Mouse (Mus musculus) monocyte, adult 5-6 weeks (primary cell): ENCODE data around the gene Dmgdh. TPM values are rescaled to one million over a fixed set of nuclear protein-coding genes. Genes with fewer than 3 reads are reported as not detected.

Experiments used
- ATAC-seq: fragments of 153-309, 156-312 bp; replicated peaks from 2 replicates; pipeline ENCODE4 v1.8.0; 2017; ENCODE audit warnings: mild to moderate bottlenecking; ENCODE audit not compliant: low TSS enrichment, insufficient number of reproducible peaks, severe bottlenecking, poor library complexity, low FRiP score
- total RNA-seq: library from RNA; stranded (forward); fragments of 200-1000, 200-491, 200-594 nt; gene quantifications from 3 replicates; pipeline ENCODE4 v1.2.3, GENCODE M21; 2017

Gene Dmgdh
- total RNA-seq, result not detected in 3 replicates

DNA sequence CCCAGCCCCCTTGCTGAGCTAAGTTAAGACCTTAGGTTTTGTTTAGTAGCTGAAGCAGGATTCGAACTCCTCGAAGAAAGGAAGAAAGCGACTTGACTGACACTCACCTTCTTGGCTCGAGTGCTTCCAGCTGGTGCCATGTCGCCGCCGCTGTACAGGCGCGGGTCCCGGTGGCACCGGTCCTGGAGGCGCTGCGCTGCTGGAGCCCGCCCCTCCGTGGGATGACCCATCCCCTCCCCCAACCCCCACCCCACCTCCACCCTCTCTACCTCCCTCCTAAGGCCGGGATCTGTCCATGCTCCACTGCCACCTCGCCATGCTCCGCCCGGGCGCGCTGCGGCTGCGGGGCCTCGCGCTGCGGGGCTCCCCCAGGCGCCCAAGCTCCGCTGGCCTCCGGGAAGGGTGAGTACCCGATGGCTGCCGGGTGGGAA, at the start of gene Dmgdh, which contains the start of gene Bhmt2:
Gene Dmgdh (plus strand): TSS at position 303 of the 431 bp plus-strand sequence.
Gene Bhmt2 (minus strand): TSS at position 172 of the 431 bp plus-strand sequence.
- no peak for ATAC-seq

DNA sequence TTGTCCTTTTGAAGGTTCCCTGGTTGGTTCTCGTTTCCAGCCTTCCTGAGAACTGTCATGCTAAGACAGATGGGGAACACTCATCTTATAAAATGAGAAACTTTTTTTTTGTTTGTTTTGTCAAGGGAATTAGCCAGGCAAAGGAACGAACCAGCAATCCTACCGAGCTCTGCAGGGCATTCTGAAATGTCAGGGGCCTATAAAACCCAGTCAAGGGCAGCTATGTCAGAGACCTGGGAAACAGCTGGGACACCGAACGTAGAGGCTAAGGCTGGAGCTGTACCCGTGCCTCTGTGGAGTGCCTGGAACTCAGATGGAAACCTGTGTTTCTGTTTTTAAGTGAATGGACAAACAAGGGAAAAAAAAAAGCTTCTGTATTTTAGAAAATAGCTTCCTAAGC, 45.4 kb upstream of the Dmgdh start:
- no peak for ATAC-seq

DNA sequence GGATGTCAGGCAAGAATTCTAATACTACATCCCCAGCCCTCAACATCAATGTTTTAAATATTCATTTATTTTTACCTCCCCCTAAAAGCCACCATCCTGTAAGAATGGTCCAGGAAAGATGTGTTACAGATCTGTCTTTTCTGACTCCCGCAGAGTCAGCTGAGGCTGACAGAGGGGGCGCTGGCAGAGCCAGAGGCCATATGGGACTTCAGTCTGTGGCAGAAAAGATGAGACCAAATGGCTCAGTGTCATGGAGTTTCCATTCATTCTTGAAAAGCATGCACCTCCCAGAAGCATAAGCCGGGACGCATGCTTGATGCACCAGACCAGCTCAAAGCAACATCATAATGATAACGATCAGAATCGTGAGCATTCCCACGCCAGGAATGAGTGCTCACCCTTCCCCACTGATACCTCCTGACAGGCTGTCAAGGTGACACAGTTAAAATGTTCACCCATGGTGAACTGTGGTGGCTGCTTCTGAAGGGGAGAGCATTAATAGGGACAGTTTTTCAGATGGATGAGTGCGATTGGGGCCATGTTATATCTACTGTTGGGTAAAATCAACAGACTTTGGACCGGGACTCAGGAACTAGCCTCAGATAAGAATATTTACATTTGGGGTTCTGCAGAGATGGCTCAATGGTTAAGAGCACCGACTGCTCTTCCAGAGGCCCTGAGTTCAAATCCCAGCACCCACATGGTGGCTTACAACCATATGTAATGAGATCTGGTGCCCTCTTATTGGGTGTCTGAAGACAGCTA, 43.1 kb upstream of the Dmgdh start:
- ATAC-seq, result no peak

DNA sequence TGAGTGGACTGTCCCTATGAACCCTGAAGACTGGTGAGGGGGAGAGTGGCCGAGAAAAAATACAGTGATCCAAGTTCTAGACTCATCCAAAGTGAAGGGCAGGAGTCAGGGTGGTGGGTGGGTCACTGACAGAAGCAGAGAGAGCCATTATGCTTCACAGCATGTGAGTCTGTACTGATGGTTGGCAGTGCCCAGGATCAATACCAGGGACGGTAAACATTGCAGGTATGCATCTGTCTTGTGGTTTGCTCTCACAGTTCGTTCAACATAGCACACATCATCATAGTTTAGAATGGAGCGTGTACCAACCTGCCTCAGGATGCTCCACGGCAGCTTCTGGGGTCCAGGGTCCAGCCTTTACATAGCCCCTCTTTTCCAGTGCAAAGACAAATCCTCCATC, 41.3 kb upstream of the Dmgdh start:
- no peak for ATAC-seq

DNA sequence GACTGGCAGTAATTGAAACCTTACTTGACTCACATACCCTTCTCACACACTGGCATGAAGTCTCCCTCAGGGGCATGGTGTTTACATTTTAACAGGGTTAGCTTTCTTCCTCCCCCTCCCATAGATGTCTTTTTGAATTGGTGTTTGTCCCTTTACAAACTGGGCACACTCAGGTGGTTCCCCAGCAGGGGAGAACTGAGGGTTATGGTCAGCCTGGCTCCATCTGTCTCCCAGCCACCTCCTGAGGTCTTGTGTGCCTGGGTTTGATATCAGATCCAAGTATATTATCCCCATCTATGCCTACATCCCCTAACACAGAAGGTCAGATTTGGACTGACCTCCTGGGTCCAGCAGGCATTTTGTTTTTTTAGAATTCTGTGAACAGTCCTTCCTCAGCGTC, 37.7 kb upstream of the Dmgdh start:
- ATAC-seq, result no peak

DNA sequence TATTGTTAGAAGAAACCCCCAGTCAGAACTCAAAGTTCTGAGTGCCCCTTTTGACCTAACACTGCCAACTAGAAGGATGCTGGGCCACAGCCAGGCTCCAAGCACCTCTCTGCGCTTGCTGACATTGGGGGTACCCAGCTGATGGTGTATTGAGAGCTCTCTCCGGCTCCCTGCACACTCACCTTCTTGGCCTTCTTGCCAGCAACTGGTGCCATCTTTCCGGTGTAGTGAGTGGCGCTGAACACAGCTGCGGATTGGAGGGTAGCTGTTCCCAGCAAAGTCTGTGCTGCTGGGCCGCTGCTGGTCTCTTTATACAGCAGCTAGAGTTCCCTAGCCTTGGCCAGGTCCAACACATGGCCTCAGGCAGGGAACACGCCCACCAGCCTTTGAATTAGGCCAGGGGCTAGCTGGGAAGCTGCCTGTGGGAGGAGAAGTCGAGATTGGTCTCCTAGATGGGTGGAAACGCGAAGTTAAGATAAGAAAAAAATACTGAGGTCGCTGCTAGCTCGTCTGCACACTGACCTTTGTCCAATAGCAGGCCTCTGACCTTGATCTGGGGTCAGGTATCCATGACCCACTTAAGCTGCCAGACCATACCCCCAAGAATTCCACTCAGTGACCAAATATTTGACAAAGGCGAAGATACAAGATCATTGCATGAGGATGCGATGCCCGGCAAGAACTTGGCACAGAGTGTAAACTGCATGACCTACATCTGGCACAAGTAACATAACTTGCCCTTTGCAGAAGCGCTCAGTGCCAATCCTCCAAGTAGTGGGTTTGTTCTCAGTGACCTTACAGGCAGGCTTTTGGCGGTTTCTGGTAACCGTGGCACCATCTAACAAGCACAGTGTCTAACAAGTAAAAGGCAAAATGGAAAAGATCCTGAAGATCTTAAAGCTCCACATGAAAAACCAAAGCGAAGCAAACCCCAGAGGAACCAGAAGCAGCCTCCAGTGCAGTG, 36.7 kb upstream of the Dmgdh start, which contains the start of gene Bhmt:
Gene Bhmt (minus strand): TSS at position 680 of the 964 bp plus-strand sequence.
- no peak; the same call in 1 of the 2 replicates for ATAC-seq

DNA sequence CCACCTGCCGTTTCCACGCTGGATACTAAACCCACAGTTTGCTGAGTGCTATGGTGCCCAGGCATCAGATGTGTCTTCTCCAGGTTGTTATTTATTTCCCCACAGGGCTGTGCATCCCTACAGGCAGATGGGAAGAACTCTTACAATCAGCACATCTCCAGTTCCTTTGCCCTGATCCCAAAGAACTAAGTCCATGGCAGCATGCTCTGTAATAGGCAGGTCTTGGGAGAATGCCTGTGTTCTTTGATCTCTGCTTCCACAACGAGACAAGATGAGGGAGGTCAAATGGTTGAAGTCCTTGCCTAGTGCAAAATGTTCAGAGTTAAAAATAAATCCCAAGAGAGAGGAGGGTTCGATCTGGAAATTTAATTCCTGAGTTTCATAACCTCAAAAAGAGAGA, 34.6 kb upstream of the Dmgdh start:
- ATAC-seq, result no peak

DNA sequence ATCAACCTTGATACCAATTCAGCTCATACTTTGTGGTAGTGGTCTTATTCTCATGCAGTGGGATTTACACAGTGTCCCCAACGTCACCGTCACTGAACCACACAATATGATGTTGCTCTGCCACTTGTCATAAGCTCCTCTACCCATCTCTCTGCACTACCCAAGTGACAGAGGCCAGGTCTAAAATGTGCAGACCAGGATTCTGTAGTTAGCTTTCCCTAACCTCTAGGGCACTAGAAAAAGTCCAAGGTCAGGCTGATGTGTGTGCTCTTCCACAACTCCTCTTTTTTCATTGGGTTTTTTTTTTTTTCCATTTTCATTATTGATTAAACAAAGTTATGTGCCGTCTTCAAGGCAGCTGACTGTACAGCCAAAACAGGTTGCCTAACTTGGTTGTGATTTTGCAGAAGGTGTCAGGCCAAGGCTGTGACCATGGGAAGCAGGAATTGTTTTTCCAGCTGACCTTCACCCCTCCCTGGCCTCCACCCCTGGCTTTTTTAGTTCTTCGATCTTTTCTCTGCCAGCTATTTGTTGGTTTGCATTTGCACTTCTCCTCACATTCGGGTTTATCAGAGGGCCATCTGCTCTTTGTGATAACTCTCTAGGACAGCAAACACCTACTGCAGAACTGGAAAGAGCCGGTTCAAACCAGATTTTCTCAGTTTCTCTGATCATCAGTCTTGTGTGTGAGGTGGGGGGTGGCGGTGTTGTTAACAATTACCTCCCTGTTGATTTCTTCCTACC, 25.7 kb upstream of the Dmgdh start:
- no peak for ATAC-seq

DNA sequence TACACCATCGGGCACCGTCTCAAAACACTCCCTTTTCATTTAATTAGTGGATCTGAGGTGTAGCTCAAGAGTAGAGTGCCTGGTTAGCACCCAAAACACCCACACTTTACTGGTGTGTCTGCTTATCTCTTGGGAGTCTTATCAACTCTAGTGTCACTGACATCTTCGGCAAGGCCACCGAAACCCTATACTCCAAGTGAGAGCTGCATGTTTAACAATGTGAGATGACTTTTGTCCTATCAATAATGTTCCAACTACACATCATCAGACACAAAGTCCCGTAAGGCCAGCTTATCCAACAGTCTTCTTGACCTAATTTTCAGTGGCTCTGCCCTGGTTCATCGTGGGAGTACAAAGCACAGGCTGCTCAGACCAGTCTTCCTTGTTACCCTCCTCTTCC, 20.9 kb upstream of the Dmgdh start:
- no peak for ATAC-seq

DNA sequence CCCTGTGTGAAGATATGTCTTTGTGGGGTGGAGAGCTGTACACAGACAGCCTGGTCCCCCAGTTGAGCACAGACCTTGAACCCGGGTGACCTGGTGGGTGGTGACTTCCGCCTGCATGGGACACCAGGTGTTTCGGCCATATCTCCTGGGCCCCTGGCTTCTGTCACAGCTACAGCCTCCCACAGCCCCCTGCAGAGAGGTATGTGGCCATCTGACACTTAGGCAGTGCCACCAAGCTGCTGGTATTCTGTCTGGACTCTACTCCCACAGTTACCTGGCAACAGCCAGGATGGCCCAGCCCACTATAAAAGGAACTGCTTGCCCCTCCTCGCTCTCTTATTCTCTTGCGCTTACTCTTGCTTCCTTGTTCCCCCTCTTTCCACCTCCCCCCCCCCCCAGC, 16.3 kb upstream of the Dmgdh start:
- no peak for ATAC-seq

DNA sequence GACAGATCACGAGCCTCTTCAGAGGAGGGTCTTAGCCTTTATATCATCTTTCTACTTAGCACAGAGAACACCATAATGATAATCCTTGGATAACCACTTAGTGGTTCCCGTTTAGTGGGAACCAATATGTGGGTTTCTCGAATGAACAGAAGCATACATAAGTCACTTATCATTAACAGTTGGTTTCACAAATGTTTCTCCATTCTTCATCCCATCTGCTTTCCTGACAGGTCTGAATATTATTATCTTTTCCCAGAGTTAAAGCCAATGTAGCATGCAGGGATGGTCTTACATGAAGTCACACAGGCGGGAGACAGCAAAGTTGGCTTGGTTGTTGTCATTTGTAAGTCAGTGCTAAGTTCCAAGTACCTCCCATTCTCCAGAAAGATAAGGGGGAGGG, 6.6 kb upstream of the Dmgdh start:
- ATAC-seq, result no peak

DNA sequence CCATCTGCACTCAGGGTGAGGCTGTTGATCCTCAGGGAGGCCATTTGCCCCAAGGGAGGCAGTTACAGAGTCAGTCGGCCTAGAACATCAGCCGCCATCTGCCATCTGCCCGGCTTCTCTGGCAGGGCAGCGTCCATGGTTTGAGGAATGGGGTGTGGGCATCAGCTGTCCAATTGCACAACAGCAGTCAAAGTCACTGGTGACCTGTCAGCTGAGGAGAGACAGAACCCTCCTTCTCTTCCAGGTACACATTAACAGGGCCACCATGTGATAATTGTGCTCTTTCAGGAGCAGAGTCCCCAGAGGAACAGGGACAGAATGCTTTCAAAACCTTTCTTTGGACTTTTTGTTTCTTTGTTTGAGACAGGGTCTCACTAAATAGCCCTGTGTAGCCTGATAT, 1.9 kb upstream of the Dmgdh start:
- ATAC-seq, result no peak

DNA sequence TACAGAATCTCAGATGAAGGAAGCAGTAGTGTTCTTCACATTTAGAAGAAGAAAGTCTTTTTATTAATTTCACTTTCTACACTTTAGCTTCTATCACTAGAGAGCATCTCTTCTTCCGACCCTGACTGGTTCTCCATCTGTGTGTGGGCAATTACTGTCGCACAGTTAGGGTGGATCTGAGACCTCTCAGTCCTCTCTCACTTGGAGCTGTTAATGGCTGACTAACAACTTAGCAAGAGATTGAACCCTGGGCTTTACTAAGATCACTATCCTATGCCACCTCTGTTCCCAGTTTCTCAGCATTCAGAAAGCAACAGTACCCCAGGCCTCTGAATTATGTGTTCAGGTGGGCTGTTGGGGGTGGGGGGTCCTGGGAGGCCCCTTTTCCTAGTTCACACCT, 937 bp upstream of the Dmgdh start:
- ATAC-seq, result no peak

DNA sequence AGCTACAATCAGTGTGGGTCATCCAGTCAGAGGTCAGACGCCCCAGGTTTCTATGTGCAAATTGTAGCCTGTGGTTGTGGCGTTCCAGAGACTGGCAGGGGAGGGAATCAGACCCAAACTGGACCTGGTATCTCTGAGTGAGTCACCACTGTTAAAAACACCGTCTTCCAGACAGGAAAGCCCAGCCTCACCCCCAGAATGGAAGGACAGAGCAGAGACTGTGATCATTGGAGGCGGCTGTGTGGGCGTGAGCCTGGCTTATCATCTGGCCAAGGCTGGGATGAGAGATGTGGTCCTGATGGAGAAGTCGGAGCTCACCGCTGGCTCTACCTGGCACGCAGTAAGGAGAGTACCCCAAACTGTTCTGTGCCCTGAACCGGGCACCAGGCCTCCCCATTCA, 2.6 kb downstream of the Dmgdh start:
- no peak for ATAC-seq

DNA sequence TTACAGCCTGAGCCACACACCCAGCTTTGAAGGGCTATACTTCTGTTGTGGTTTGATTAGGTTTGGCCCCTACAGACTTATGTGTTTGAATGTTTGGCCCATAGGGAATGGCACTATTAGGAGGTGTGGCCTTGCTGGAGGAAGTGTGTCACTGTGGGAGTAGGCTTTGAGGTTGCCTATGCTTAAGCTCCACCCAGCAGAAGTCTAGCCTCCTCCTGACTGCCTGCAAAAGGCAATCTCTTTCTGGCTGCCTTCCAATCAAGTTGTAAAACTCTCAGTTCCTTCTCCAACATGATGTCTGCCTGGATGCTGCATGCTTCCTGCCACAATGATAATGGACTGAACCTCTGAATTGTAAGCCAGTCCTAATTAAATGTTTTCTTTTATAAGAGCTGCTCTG, 9.1 kb downstream of the Dmgdh start:
- ATAC-seq, result no peak

DNA sequence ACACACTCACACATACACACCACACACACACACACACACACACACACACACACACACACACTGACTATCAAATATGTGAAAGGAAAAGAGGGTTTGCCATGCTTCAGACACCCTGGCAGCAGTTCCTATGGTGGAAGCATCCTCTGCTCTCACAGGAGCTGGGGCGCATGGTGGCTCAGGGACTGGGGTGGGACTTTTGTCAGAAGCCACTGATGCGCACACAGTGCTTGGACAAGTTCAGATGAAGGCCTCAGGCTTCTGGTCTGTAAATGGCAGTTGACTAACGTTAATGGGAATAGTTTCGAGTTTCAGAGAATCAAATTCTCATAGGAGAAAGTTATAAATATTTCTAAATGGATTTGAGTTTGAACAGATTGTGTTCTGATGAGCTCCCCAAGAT, 11.0 kb downstream of the Dmgdh start:
- ATAC-seq, result no peak

DNA sequence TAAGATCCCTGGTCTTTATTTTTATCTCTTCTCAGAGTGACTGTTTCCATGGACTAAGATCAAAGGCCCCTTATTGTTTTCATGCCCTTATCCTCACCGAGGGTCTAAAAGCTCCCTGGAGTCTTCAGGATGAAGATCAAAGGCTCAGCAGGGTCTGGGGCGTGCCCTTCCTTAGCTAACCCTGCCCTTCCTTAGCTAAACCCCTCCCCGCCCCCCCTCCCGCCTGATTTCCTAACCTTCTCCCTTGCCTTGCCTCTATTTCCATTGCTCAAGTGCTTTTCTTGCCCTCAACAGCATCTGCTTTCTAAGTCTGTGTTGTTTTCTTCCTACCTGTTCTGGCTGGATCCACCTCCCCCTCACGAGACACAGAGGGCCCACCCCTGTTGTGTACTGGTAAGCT, 13.1 kb downstream of the Dmgdh start:
- no peak for ATAC-seq

DNA sequence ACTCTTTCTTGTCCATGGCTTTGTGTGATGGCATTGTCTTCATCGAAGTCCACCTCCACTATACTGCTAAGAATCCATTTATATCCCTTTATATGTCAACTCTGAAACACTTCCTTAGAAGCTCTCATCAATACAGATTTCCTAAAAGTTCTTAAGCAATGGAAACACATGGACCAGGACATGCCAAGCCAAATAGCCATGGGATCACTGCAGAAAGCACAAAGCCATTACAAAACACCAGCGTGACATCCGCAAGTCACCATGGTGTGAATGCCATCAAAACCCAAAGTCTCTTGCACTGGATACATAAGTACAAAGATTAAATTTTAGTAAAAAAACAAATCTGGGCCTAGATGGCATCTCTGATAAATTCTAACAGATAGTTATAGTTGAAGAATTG, 15.3 kb downstream of the Dmgdh start:
- no peak for ATAC-seq

DNA sequence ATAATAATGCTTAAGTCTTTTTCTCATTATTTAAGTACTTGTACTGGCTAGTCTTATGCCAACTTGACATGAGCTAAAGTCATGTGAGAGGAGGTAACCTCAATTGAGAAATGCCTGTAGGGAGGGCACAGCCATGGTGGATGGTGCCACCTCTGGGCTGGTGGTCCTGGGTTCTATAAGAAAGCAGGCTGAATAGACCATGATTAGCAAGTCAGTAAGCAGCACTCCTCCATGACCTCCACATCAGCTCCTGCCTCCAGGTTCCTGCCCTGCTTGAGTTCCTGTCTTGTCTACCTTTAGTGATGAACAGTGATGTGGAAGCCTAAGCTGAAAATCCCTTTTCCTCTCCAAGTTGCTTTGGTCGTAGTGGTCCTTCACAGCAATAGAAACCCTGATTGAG, 16.6 kb downstream of the Dmgdh start:
- ATAC-seq, result no peak
